Mouse (Mus musculus) heart, adult 2 months (tissue): ENCODE results near the gene Higd1c. TPM values are rescaled to one million over a fixed set of nuclear protein-coding genes. Genes with fewer than 3 reads are reported as not detected.

Experiments used
- DNase-seq, 2 experiments: peaks; one replicate each; pipeline ENCODE4 v3.0.0; 2021
- H3K27ac ChIP-seq: fragments of 200-600 bp; 2 replicates; pipeline ENCODE4 v1.8.1; 2022
- H3K27me3 ChIP-seq: fragments of 200-500 bp; 2 replicates; pipeline ENCODE4 v1.6.1; 2012; ENCODE audit warnings: mild to moderate bottlenecking, low read length, inconsistent platforms, mixed read lengths; ENCODE audit not compliant: control insufficient read depth, insufficient read depth
- H3K36me3 ChIP-seq: fragments of 200-500 bp; 2 replicates; pipeline ENCODE4 v1.6.1; 2012; ENCODE audit warnings: low read length, inconsistent platforms; ENCODE audit not compliant: control insufficient read depth, insufficient read depth
- H3K4me1 ChIP-seq: fragments of 200-500 bp; 2 replicates; pipeline ENCODE4 v1.6.1; 2011; ENCODE audit warnings: low read length; ENCODE audit not compliant: control insufficient read depth, insufficient read depth
- H3K4me3 ChIP-seq: fragments of 200-600 bp; 2 replicates; pipeline ENCODE4 v1.8.1; 2022
- H3K79me2 ChIP-seq: fragments of 200-500 bp; replicated peaks from 2 replicates; pipeline ENCODE4 v1.6.1; 2012; ENCODE audit warnings: mild to moderate bottlenecking, inconsistent platforms, low read length, moderate library complexity, mixed read lengths; ENCODE audit not compliant: control insufficient read depth, insufficient read depth
- H3K9ac ChIP-seq: fragments of 200-500 bp; 2 replicates; pipeline ENCODE4 v1.6.1; 2012; ENCODE audit warnings: low read depth, mild to moderate bottlenecking, control low read depth, inconsistent platforms, low read length, mixed read lengths
- CTCF ChIP-seq: fragments of 200-600 bp; IDR thresholded peaks from 2 replicates; pipeline ENCODE4 v1.8.1; 2022; ENCODE audit warnings: antibody characterized with exemption, mild to moderate bottlenecking, moderate library complexity
- EP300 ChIP-seq: fragments of 200-500 bp; IDR thresholded peaks from 2 replicates; pipeline ENCODE4 v1.6.1; 2011; ENCODE audit warnings: low read depth, low read length, control low read depth; ENCODE audit not compliant: insufficient read depth
- POLR2A ChIP-seq: fragments of 200-500 bp; IDR thresholded peaks from 2 replicates; pipeline ENCODE4 v1.6.1; 2011; ENCODE audit warnings: mild to moderate bottlenecking, low read depth, low read length, control low read depth; ENCODE audit not compliant: insufficient read depth
- WGBS: fragments of 180-500 bp; shearing (Covaris S2); methylation state at CpG from one replicate; pipeline ENCODE4 v1.1.7; 2018; 5-methylcytosine and 5-hydroxymethylcytosine counted together
- intact Hi-C: fragments of 180-260 bp; cut with DNase I; formaldehyde crosslinking; loops from one replicate; pipeline ENCODE4 v1.15.1; 2025
- polyA plus RNA-seq: library from polyadenylated mRNA; depleted of rRNA; stranded (reverse); fragments of >200 nt; gene quantifications from 2 replicates; pipeline ENCODE4 v1.2.3, GENCODE M21; 2012
- total RNA-seq, 2 experiments: library from RNA; stranded (reverse); gene quantifications; 2 replicates each; pipeline ENCODE4 v1.2.3; 2021

Gene Higd1c
- total and polyA plus RNA-seq, 3 experiments, result not detected

- no peak overlapping the region for H3K27ac ChIP-seq
- no peaks in the 10 kb centered on the region for H3K36me3 ChIP-seq
- H3K27me3 ChIP-seq, result no peaks in the 10 kb centered on the region
- no peak overlapping the region for H3K4me3 ChIP-seq
- WGBS, result 88% methylated on average over 4 of the region's 4 CpGs
- TF ChIP-seq EP300 (no peak), POLR2A (no peak), CTCF (no peak)
- DNase-seq, result no peak
- no peak overlapping the region for H3K9ac ChIP-seq
- 0 out of 2 replicates have a peak, but pooled peaks cover 3% of the 10 kb centered on the region for H3K4me1 ChIP-seq
- H3K79me2 ChIP-seq, result no peaks in the 10 kb centered on the region
- intact Hi-C loops, result no loop called here
Measured at GRCm38 (mm10) chr15:100401811-100402210, 37.5 kb downstream of the Higd1c start.

GRCm38 (mm10) chr15:100402347-100402746 is 38.0 kb downstream of the Higd1c start:
- no peak overlapping the region for H3K27ac ChIP-seq
- no peak overlapping the region for H3K9ac ChIP-seq
- 87% methylated on average over 14 of the region's 14 CpGs for WGBS
- H3K27me3 ChIP-seq, result no peaks in the 10 kb centered on the region
- H3K4me3 ChIP-seq, result no peak overlapping the region
- no peak for TF ChIP-seq EP300
- TF ChIP-seq POLR2A, result no peak
- TF ChIP-seq CTCF, result no peak
- intact Hi-C loops, result no loop called here
- DNase-seq, result no peak
- 0 out of 2 replicates have a peak, but pooled peaks cover 3% of the 10 kb centered on the region for H3K4me1 ChIP-seq
- no peaks in the 10 kb centered on the region for H3K36me3 ChIP-seq
- no peaks in the 10 kb centered on the region for H3K79me2 ChIP-seq

- no peaks in the 10 kb centered on the region for H3K79me2 ChIP-seq
- H3K4me1 ChIP-seq, result 0 out of 2 replicates have a peak, but pooled peaks cover 3% of the 10 kb centered on the region
- H3K27ac ChIP-seq, result no peak overlapping the region
- no peak overlapping the region for H3K9ac ChIP-seq
- no peaks in the 10 kb centered on the region for H3K36me3 ChIP-seq
- intact Hi-C loops, result no loop called here
- no peak for DNase-seq
- no peaks in the 10 kb centered on the region for H3K27me3 ChIP-seq
- WGBS, result 87% methylated on average over 4 of the region's 4 CpGs
- H3K4me3 ChIP-seq, result no peak overlapping the region
- no peak for TF ChIP-seq EP300
Measured at GRCm38 (mm10) chr15:100402798-100403197, 38.5 kb downstream of the Higd1c start.

- no peak for DNase-seq
- H3K9ac ChIP-seq, result no peak overlapping the region
- 91% methylated on average over 16 of the region's 16 CpGs for WGBS
- TF ChIP-seq POLR2A (no peak), EP300 (no peak), CTCF (no peak)
- no peaks in the 10 kb centered on the region for H3K79me2 ChIP-seq
- H3K4me1 ChIP-seq, result 0 out of 2 replicates have a peak, but pooled peaks cover 3% of the 10 kb centered on the region
- no peak overlapping the region for H3K27ac ChIP-seq
- H3K27me3 ChIP-seq, result no peaks in the 10 kb centered on the region
- intact Hi-C loops, result no loop called here
- H3K4me3 ChIP-seq, result no peak overlapping the region
- no peaks in the 10 kb centered on the region for H3K36me3 ChIP-seq
Measured at GRCm38 (mm10) chr15:100403318-100404000, 39.1 kb downstream of the Higd1c start.

- 43% methylated on average over 5 of the region's 5 CpGs for WGBS
- TF ChIP-seq POLR2A, result no peak
- no peak for TF ChIP-seq EP300
- TF ChIP-seq CTCF, result no peak
- no peaks in the 10 kb centered on the region for H3K36me3 ChIP-seq
Measured at GRCm38 (mm10) chr15:100406088-100406487, 41.7 kb downstream of the Higd1c start.

GRCm38 (mm10) chr15:100410918-100411672 is 46.8 kb downstream of the Higd1c start:
- DNase-seq, result no peak
- TF ChIP-seq CTCF (no peak), POLR2A (no peak), EP300 (no peak)
- intact Hi-C loops, result no loop called here
- peaks cover 4% of the 10 kb centered on the region for H3K4me1 ChIP-seq
- WGBS, result 60% methylated on average over 14 of the region's 14 CpGs
- no peak overlapping the region for H3K27ac ChIP-seq
- peaks cover 2% of the 10 kb centered on the region; the same call in 1 of the 2 replicates for H3K79me2 ChIP-seq
- no peak overlapping the region for H3K4me3 ChIP-seq
- H3K36me3 ChIP-seq, result no peaks in the 10 kb centered on the region
- no peaks in the 10 kb centered on the region for H3K27me3 ChIP-seq
- no peak overlapping the region for H3K9ac ChIP-seq

More at GRCm38 (mm10) chr15:100406088-100406487, 41.7 kb downstream of the Higd1c start:
- Histone ChIP-seq H3K4me3 (no peak overlapping the region), H3K79me2 (no peaks in the 10 kb centered on the region), H3K4me1 (0 out of 2 replicates have a peak, but pooled peaks cover 3% of the 10 kb centered on the region), H3K9ac (no peak overlapping the region), H3K27ac (no peak overlapping the region), H3K27me3 (no peaks in the 10 kb centered on the region)
- intact Hi-C loops, result no loop called here
- no peak for DNase-seq
